Comparison of ENCODE assay signal across 17 mouse cellular contexts in genomic region chr7:26173111-26173510, GRCm38 (mm10). TPM values are rescaled to one million over a fixed set of nuclear protein-coding genes. Genes with fewer than 3 reads are reported as not detected.
A peak's percentile ranks its signal among the peaks of the same experiment; 100 is the strongest.
DNase-seq lines count a peak whose midpoint lies in the region; ATAC-seq and TF ChIP-seq lines count a peak whose summit lies in the region.
"Not testable (repeated sequence)": the region's sequence is repeated elsewhere in the genome, so short reads cannot be mapped to it uniquely, and the experiment has no call there.
"Had no signal": no experiment of that assay in that cellular context is flagged by ENCODE, and none has a peak within 500 bp of the region (broad histone marks: within the 10 kb centered on the region; RNA-seq: fewer than 3 reads in every experiment).

TSS of gene Cyp2b9 (plus strand) at chr7:26173411.

- not testable (repeated sequence) for H3K27ac ChIP-seq in liver, adult 2 months (replicated peaks; ENCODE audit: insufficient read depth, low read depth, low read length); liver, postnatal 0 days (ENCODE audit: low read depth)

- H3K4me3 ChIP-seq in liver, adult 2 months (ENCODE audit: insufficient read depth, low read depth, low read length); liver, postnatal 0 days (ENCODE audit: low read depth, low read length): not testable (repeated sequence)

- H3K27me3 ChIP-seq in liver, adult 2 months (ENCODE audit: control insufficient read depth, insufficient read depth, low read length); liver, postnatal 0 days (ENCODE audit: insufficient read depth, low read length): not testable (repeated sequence)

- TF ChIP-seq EP300 in liver, postnatal 0 days (IDR thresholded peaks at IDR 0.05; ENCODE audit: low read depth): not testable (repeated sequence)

- not testable (repeated sequence) for H3K9me3 ChIP-seq in liver, postnatal 0 days (ENCODE audit: low read length)

- H3K4me1 ChIP-seq in liver, adult 2 months (ENCODE audit: control insufficient read depth, insufficient read depth, low read length); liver, postnatal 0 days (ENCODE audit: insufficient read depth): not testable (repeated sequence)

- DNase-seq in adrenal gland, postnatal 10 days; adrenal gland, postnatal 14 days; liver, postnatal 0 days: not testable (repeated sequence)
- peak; percentile 36 for DNase-seq in liver, adult 2 months (ENCODE audit: extremely low read depth, low read depth, low spot score)

- H3K36me3 ChIP-seq in liver, adult 2 months (ENCODE audit: control insufficient read depth, insufficient read depth, low read length); liver, postnatal 0 days (replicated peaks; ENCODE audit: insufficient read depth, low read length): not testable (repeated sequence)

- not testable (repeated sequence) for TF ChIP-seq POLR2A in liver, adult 2 months (IDR thresholded peaks at IDR 0.05; ENCODE audit: extremely low read depth, insufficient read depth, low read length)

- not testable (repeated sequence) for H3K9ac ChIP-seq in liver, adult 2 months (ENCODE audit: low read depth, low read length); liver, postnatal 0 days (replicated peaks)

- not testable (repeated sequence) for H3K79me2 ChIP-seq in liver, adult 2 months (ENCODE audit: control insufficient read depth, insufficient read depth, low read length)

- peak; percentile 12; the same call in 1 of the 2 replicates for ATAC-seq in liver, postnatal 0 days

- not testable (repeated sequence) for H3K4me2 ChIP-seq in liver, postnatal 0 days (ENCODE audit: low read depth, low read length)

- WGBS in liver, adult 2 months: 21% methylated on average over 2 of the region's 3 CpGs
- WGBS in liver, postnatal 0 days (ENCODE audit: insufficient replicate concordance): 67% methylated on average over 2 of the region's 3 CpGs

- TF ChIP-seq CTCF in liver, adult 2 months (IDR thresholded peaks at IDR 0.05; ENCODE audit: low read depth, low read length); liver, postnatal 0 days (IDR thresholded peaks at IDR 0.05; ENCODE audit: low read depth): not testable (repeated sequence)

RNA-seq across cellular contexts. Expression of gene Cyp2b9, which starts in this region (rescaled TPM):
- 10 to 100 TPM; 27.5 to 46.2 TPM for total RNA-seq in adrenal gland, postnatal 10 days (2021)
- total RNA-seq in adrenal gland, postnatal 14 days (2021): 1.0 and 29.6 TPM in 2 replicates
- total RNA-seq in liver, adult 2 months (2014; rRNA removed): 541 and 679 TPM in 2 replicates
- polyA plus RNA-seq in liver, adult 2 months (2012; rRNA removed): 311 and 620 TPM in 2 replicates
- polyA plus RNA-seq in liver, postnatal 0 days (2015; fragmentation: Nextera tagmentation; extraction: Ambion mirVana): 37.4 and 39.1 TPM in 2 replicates
- total RNA-seq: adrenal gland, adult 18-20 months; adrenal gland, postnatal 25 days; adrenal gland, postnatal 36 days; CH12.LX; ES-E14; G1E; MEL had no signal
- polyA plus RNA-seq: activated CD4-positive, CD25-positive, alpha-beta regulatory T cell, adult 4 months; brain, embryonic 14.5 days; C2C12; CD4-positive, CD25-positive, alpha-beta regulatory T cell, adult 4 months; cerebellum, adult 2 months; G1E; Patski had no signal

Comparison
In these comparisons a context has a peak if more than half of its experiments do, and no peak if none do; other contexts are left out.
1. RNA of gene Cyp2b9 (total RNA-seq): 541 to 679 TPM in liver, adult 2 months; 27.5 to 46.2 TPM in adrenal gland, postnatal 10 days and 1.0 to 29.6 TPM in adrenal gland, postnatal 14 days; every median in the first group is over 10 times any median in the second.